Mouse (Mus musculus): ENCODE measurements at regions not wholly inside any gene's neighbourhood (a gene's known extent, or its start where the extent isn't known, plus 50 kb on each side); places are given as distances from the start of the nearest gene placed in this dataset.
"Not testable (repeated sequence)": the region's sequence is repeated elsewhere in the genome, so short reads cannot be mapped to it uniquely, and the experiment has no call there.

GRCm38 (mm10) chr4:22250276-22250675 lies 107.1 kb upstream of the Fbxl4 start:
- not testable (repeated sequence) for H3K9ac ChIP-seq; H3K4me3 ChIP-seq (replicated peaks); H3K9me3 ChIP-seq; H3K27me3 ChIP-seq (replicated peaks); ATAC-seq (ENCODE audit: insufficient read depth, low FRiP score, low read depth); H3K36me3 ChIP-seq; H3K27ac ChIP-seq; H3K4me2 ChIP-seq; H3K4me1 ChIP-seq
- WGBS, result 31% methylated on average over 1 of the region's 1 CpGs

GRCm38 (mm10) chr4:22263903-22264302 lies 93.4 kb upstream of the Fbxl4 start:
- ATAC-seq (ENCODE audit: insufficient read depth, low FRiP score, low read depth), result no peak
- 50% methylated on average over 6 of the region's 6 CpGs for WGBS
- H3K4me2 ChIP-seq, result no peak overlapping the region

GRCm38 (mm10) chr4:22269064-22269463 lies 88.3 kb upstream of the Fbxl4 start:
- no peak overlapping the region for H3K4me3 ChIP-seq (replicated peaks)
- no peaks in the 10 kb centered on the region for H3K4me1 ChIP-seq
- H3K9me3 ChIP-seq, result no peaks in the 10 kb centered on the region
- H3K9ac ChIP-seq, result no peak overlapping the region
- H3K36me3 ChIP-seq, result no peaks in the 10 kb centered on the region
- 69% methylated on average over 6 of the region's 6 CpGs for WGBS
- ATAC-seq (ENCODE audit: insufficient read depth, low FRiP score, low read depth), result no peak
- no peaks in the 10 kb centered on the region for H3K27me3 ChIP-seq (replicated peaks)
- no peak overlapping the region for H3K27ac ChIP-seq
- H3K4me2 ChIP-seq, result no peak overlapping the region

More at GRCm38 (mm10) chr4:22263903-22264302, 93.4 kb upstream of the Fbxl4 start:
- no peak overlapping the region for H3K27ac ChIP-seq
- no peaks in the 10 kb centered on the region for H3K9me3 ChIP-seq
- H3K4me3 ChIP-seq (replicated peaks), result no peak overlapping the region
- no peak overlapping the region for H3K9ac ChIP-seq
- H3K27me3 ChIP-seq (replicated peaks), result no peaks in the 10 kb centered on the region
- H3K36me3 ChIP-seq, result no peaks in the 10 kb centered on the region
- no peaks in the 10 kb centered on the region for H3K4me1 ChIP-seq

- H3K9ac ChIP-seq, result no peak overlapping the region
- no peaks in the 10 kb centered on the region for H3K9me3 ChIP-seq
- H3K27me3 ChIP-seq (replicated peaks), result no peaks in the 10 kb centered on the region
- no peak for ATAC-seq (ENCODE audit: insufficient read depth, low FRiP score, low read depth)
- no peaks in the 10 kb centered on the region for H3K36me3 ChIP-seq
- no peak overlapping the region for H3K4me3 ChIP-seq (replicated peaks)
- WGBS, result 57% methylated on average over 4 of the region's 4 CpGs
- H3K4me1 ChIP-seq, result no peaks in the 10 kb centered on the region
- H3K4me2 ChIP-seq, result no peak overlapping the region
- no peak overlapping the region for H3K27ac ChIP-seq
Observed at GRCm38 (mm10) chr4:22274178-22274577, 83.2 kb upstream of the Fbxl4 start.

GRCm38 (mm10) chr4:22282536-22283323 lies 74.6 kb upstream of the Fbxl4 start:
- Histone ChIP-seq H3K27ac (no peak overlapping the region), H3K4me2 (no peak overlapping the region), H3K4me3 (replicated peaks) (no peak overlapping the region), H3K4me1 (no peaks in the 10 kb centered on the region), H3K27me3 (replicated peaks) (no peaks in the 10 kb centered on the region), H3K36me3 (no peaks in the 10 kb centered on the region), H3K9ac (no peak overlapping the region), H3K9me3 (no peaks in the 10 kb centered on the region)
- ATAC-seq (ENCODE audit: insufficient read depth, low FRiP score, low read depth), result no peak
- 70% methylated on average over 4 of the region's 4 CpGs for WGBS

- Histone ChIP-seq H3K4me1 (no peaks in the 10 kb centered on the region), H3K4me3 (replicated peaks) (no peak overlapping the region), H3K36me3 (no peaks in the 10 kb centered on the region), H3K27ac (no peak overlapping the region), H3K9ac (no peak overlapping the region), H3K27me3 (replicated peaks) (no peaks in the 10 kb centered on the region), H3K9me3 (no peaks in the 10 kb centered on the region), H3K4me2 (no peak overlapping the region)
- WGBS, result 70% methylated on average over 3 of the region's 3 CpGs
- no peak for ATAC-seq (ENCODE audit: insufficient read depth, low FRiP score, low read depth)
Observed at GRCm38 (mm10) chr4:22292169-22292568, 65.2 kb upstream of the Fbxl4 start.

GRCm38 (mm10) chr4:22300206-22300605 lies 57.1 kb upstream of the Fbxl4 start:
- no peaks in the 10 kb centered on the region for H3K9me3 ChIP-seq
- no peak overlapping the region for H3K4me3 ChIP-seq (replicated peaks)
- ATAC-seq (ENCODE audit: insufficient read depth, low FRiP score, low read depth), result no peak
- H3K36me3 ChIP-seq, result no peaks in the 10 kb centered on the region
- 84% methylated on average over 7 of the region's 7 CpGs for WGBS
- no peaks in the 10 kb centered on the region for H3K27me3 ChIP-seq (replicated peaks)
- no peaks in the 10 kb centered on the region for H3K4me1 ChIP-seq
- H3K9ac ChIP-seq, result no peak overlapping the region
- no peak overlapping the region for H3K27ac ChIP-seq
- H3K4me2 ChIP-seq, result no peak overlapping the region

GRCm38 (mm10) chr4:22301148-22301942 lies 56.0 kb upstream of the Fbxl4 start:
- H3K9me3 ChIP-seq, result no peaks in the 10 kb centered on the region
- no peak overlapping the region for H3K4me3 ChIP-seq (replicated peaks)
- no peak for ATAC-seq (ENCODE audit: insufficient read depth, low FRiP score, low read depth)
- H3K4me1 ChIP-seq, result no peaks in the 10 kb centered on the region
- no peak overlapping the region for H3K4me2 ChIP-seq
- WGBS, result 88% methylated on average over 9 of the region's 9 CpGs
- no peak overlapping the region for H3K27ac ChIP-seq
- H3K27me3 ChIP-seq (replicated peaks), result no peaks in the 10 kb centered on the region
- H3K9ac ChIP-seq, result no peak overlapping the region
- H3K36me3 ChIP-seq, result no peaks in the 10 kb centered on the region

- Histone ChIP-seq H3K9me3 (no peaks in the 10 kb centered on the region), H3K9ac (no peak overlapping the region), H3K4me2 (no peak overlapping the region), H3K4me1 (no peaks in the 10 kb centered on the region), H3K27me3 (replicated peaks) (no peaks in the 10 kb centered on the region), H3K27ac (no peak overlapping the region), H3K4me3 (replicated peaks) (no peak overlapping the region), H3K36me3 (no peaks in the 10 kb centered on the region)
- WGBS, result 69% methylated on average over 4 of the region's 4 CpGs
- no peak for ATAC-seq (ENCODE audit: insufficient read depth, low FRiP score, low read depth)
Observed at GRCm38 (mm10) chr4:22301943-22302215, 55.5 kb upstream of the Fbxl4 start.

- Histone ChIP-seq H3K27me3 (replicated peaks) (no peaks in the 10 kb centered on the region), H3K27ac (no peak overlapping the region), H3K4me1 (no peaks in the 10 kb centered on the region), H3K4me2 (no peak overlapping the region), H3K9ac (no peak overlapping the region), H3K36me3 (no peaks in the 10 kb centered on the region), H3K9me3 (no peaks in the 10 kb centered on the region), H3K4me3 (replicated peaks) (no peak overlapping the region)
- ATAC-seq (ENCODE audit: insufficient read depth, low FRiP score, low read depth), result no peak
- 65% methylated on average over 1 of the region's 1 CpGs for WGBS
Observed at GRCm38 (mm10) chr4:22302262-22302661, 55.1 kb upstream of the Fbxl4 start.

Measured in stomach, embryonic 15.5 days (tissue).